In genomic region chr2:113456671-113457070, GRCm38 (mm10) we compare ENCODE assay signal across 18 mouse cellular contexts.
"Had no signal": no experiment of that assay in that cellular context is flagged by ENCODE, and none has a peak within 500 bp of the region (broad histone marks: within the 10 kb centered on the region; RNA-seq: fewer than 3 reads in every experiment).

No protein-coding gene starts in this region.

- ATAC-seq: liver, postnatal 0 days; lung, postnatal 0 days; midbrain, embryonic 13.5 days; midbrain, embryonic 15.5 days had no signal

- H3K27me3 ChIP-seq: lung, embryonic 15.5 days; megakaryocyte, embryonic 14.5 days; midbrain, embryonic 13.5 days; midbrain, embryonic 15.5 days; neural tube, embryonic 13.5 days; neural tube, embryonic 15.5 days; stomach, embryonic 15.5 days had no signal

- DNase-seq: liver, postnatal 0 days; lung, adult 2 months; lung, postnatal 14 days; lung, postnatal 36 days; retina, postnatal 1 day; right cerebral cortex, adult 18-20 months; right cerebral cortex, postnatal 14 days; thymus, adult 18-20 months; thymus, postnatal 14 days; thymus, postnatal 36 days had no signal
